14 mouse cellular contexts compared by ENCODE assay signal in the genomic region with DNA sequence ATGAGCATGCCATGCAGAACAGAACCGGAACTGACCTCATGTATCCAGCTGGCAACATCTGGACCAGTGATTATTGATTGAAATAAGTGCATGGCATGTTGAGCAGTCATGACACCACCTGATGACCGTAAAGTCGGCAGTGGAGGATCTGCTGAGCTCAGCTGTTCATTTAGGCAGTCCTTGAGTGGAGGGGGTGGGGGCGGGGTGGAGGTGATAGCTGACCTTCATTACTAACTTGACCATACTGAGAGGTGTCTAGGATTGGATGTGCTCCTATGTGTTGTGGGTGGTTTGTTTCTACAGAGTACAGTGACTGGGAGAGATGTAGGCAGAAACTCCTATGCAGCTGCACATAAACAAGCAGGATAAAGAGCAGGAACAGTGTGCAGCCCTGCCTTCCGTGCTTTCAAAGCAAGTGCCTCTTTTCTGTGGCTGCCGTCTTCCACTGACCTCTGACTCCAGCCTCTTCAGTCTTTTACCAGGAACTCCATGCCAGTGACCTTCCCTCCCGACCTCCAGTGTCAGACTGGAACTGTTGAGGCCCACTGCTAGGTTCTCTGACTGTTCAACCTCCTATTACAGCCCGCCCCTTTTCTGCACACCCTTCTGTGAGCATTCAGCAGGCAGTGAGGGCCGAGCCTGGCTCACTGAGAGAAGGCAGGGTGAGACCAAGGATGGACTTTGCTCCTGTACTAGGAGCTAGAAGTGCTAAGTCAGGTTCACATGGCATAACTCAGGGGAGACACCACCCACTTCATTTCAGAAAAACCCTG. TPM values are rescaled to one million over a fixed set of nuclear protein-coding genes. Genes with fewer than 3 reads are reported as not detected.
DNase-seq lines count a peak whose midpoint lies in the region; ATAC-seq and TF ChIP-seq lines count a peak whose summit lies in the region.
"Had no signal": no experiment of that assay in that cellular context is flagged by ENCODE, and none has a peak within 500 bp of the region (broad histone marks: within the 10 kb centered on the region; RNA-seq: fewer than 3 reads in every experiment).

No protein-coding gene starts in this region.

- H3K36me3 ChIP-seq in liver, embryonic 16.5 days (ENCODE audit: control insufficient read depth, insufficient read depth), result no peaks in the 10 kb centered on the region
- no peaks in the 10 kb centered on the region for H3K36me3 ChIP-seq in liver, postnatal 0 days (replicated peaks; ENCODE audit: insufficient read depth, low read length)
- H3K36me3 ChIP-seq in stomach, embryonic 15.5 days, result no peaks in the 10 kb centered on the region
- H3K36me3 ChIP-seq: embryonic facial prominence, embryonic 13.5 days; G1E; hindbrain, embryonic 15.5 days; lung, embryonic 15.5 days had no signal

- no peak for DNase-seq in liver, postnatal 0 days
- peak; percentile 86 for DNase-seq in embryo, embryonic 10 days (ENCODE audit: low spot score)
- peak; percentile 59 to 65 for DNase-seq in kidney, adult 8-10 months
- DNase-seq in c-Kit-positive CD71-positive TER-119-positive erythroid progenitor cells, embryonic 14.5 days (ENCODE audit: low spot score), result no peak
- DNase-seq in left cerebral cortex, adult 18-20 months (ENCODE audit: low spot score in 2 of 2), result no peak
- DNase-seq: adrenal gland, adult 8-10 months; layer of hippocampus, postnatal 36 days had no signal

- peaks cover 15% of the 10 kb centered on the region for H3K27me3 ChIP-seq in liver, embryonic 16.5 days (ENCODE audit: control insufficient read depth, insufficient read depth, low read depth, low read length)
- peaks cover 11% of the 10 kb centered on the region for H3K27me3 ChIP-seq in liver, postnatal 0 days (ENCODE audit: insufficient read depth, low read length)
- H3K27me3 ChIP-seq in stomach, embryonic 15.5 days (replicated peaks), result no peaks in the 10 kb centered on the region

- H3K4me1 ChIP-seq in liver, embryonic 16.5 days (ENCODE audit: control insufficient read depth, low read depth, low read length), result peaks cover 16% of the 10 kb centered on the region
- H3K4me1 ChIP-seq in liver, postnatal 0 days (ENCODE audit: insufficient read depth), result peaks cover 21% of the 10 kb centered on the region
- H3K4me1 ChIP-seq in stomach, embryonic 15.5 days, result peaks cover 20% of the 10 kb centered on the region; the same call in 1 of the 2 replicates

- ATAC-seq in liver, embryonic 16.5 days (ENCODE audit: low read depth), result peak; percentile 28; the same call in 1 of the 2 replicates
- no peak for ATAC-seq in liver, postnatal 0 days
- peak; percentile 67 for ATAC-seq in stomach, embryonic 15.5 days (ENCODE audit: insufficient read depth, low FRiP score, low read depth)
- ATAC-seq: midbrain, embryonic 16.5 days had no signal

- TF ChIP-seq CTCF in liver, postnatal 0 days (IDR thresholded peaks at IDR 0.05; ENCODE audit: low read depth), result no peak

- H3K9me3 ChIP-seq in liver, embryonic 16.5 days (replicated peaks; ENCODE audit: control insufficient read depth, low read length), result no peaks in the 10 kb centered on the region
- no peaks in the 10 kb centered on the region for H3K9me3 ChIP-seq in liver, postnatal 0 days (ENCODE audit: low read length)
- H3K9me3 ChIP-seq in stomach, embryonic 15.5 days, result no peaks in the 10 kb centered on the region
- H3K9me3 ChIP-seq: embryonic facial prominence, embryonic 13.5 days; G1E; hindbrain, embryonic 15.5 days; lung, embryonic 15.5 days had no signal

- no peak overlapping the region for H3K27ac ChIP-seq in liver, embryonic 16.5 days (ENCODE audit: low read length)
- no peak overlapping the region for H3K27ac ChIP-seq in liver, postnatal 0 days (ENCODE audit: low read depth)
- peak overlapping the region; percentile 52; the same call in 1 of the 2 replicates for H3K27ac ChIP-seq in stomach, embryonic 15.5 days
- H3K27ac ChIP-seq: embryonic facial prominence, embryonic 13.5 days; hindbrain, embryonic 15.5 days; lung, embryonic 15.5 days had no signal

- H3K9ac ChIP-seq in liver, embryonic 16.5 days (ENCODE audit: low read depth, low read length), result no peak overlapping the region
- no peak overlapping the region for H3K9ac ChIP-seq in liver, postnatal 0 days (replicated peaks)
- no peak overlapping the region for H3K9ac ChIP-seq in stomach, embryonic 15.5 days
- H3K9ac ChIP-seq: embryonic facial prominence, embryonic 13.5 days; hindbrain, embryonic 15.5 days; lung, embryonic 15.5 days had no signal

- H3K4me3 ChIP-seq in liver, embryonic 16.5 days (ENCODE audit: low read depth, low read length), result no peak overlapping the region
- H3K4me3 ChIP-seq in liver, postnatal 0 days (ENCODE audit: low read depth, low read length), result no peak overlapping the region
- H3K4me3 ChIP-seq in stomach, embryonic 15.5 days (replicated peaks), result no peak overlapping the region
- H3K4me3 ChIP-seq: embryonic facial prominence, embryonic 13.5 days; hindbrain, embryonic 15.5 days; lung, embryonic 15.5 days had no signal

- H3K4me2 ChIP-seq in liver, embryonic 16.5 days (ENCODE audit: low read depth, low read length), result no peak overlapping the region
- no peak overlapping the region for H3K4me2 ChIP-seq in liver, postnatal 0 days (ENCODE audit: low read depth, low read length)
- no peak overlapping the region for H3K4me2 ChIP-seq in stomach, embryonic 15.5 days
- H3K4me2 ChIP-seq: embryonic facial prominence, embryonic 13.5 days; hindbrain, embryonic 15.5 days; lung, embryonic 15.5 days had no signal

- no peak for TF ChIP-seq EP300 in liver, postnatal 0 days (IDR thresholded peaks at IDR 0.05; ENCODE audit: low read depth)

- 42% methylated on average over 9 of the region's 9 CpGs for WGBS in liver, embryonic 16.5 days (ENCODE audit: insufficient replicate concordance)
- WGBS in liver, postnatal 0 days (ENCODE audit: insufficient replicate concordance), result 47% methylated on average over 9 of the region's 9 CpGs
- WGBS in stomach, embryonic 15.5 days, result 28% methylated on average over 9 of the region's 9 CpGs

RNA-seq across cellular contexts. Expression of a gene that starts 6.4 kb away (rescaled TPM):
- 0.58 and 0.68 TPM in 2 replicates for polyA plus RNA-seq in liver, embryonic 16.5 days (2015; fragmentation: Nextera tagmentation; extraction: Ambion mirVana)
- 0.20 and 0.31 TPM in 2 replicates for polyA plus RNA-seq in liver, postnatal 0 days (2015; fragmentation: Nextera tagmentation; extraction: Ambion mirVana)
- 11.4 and 12.6 TPM in 2 replicates for polyA plus RNA-seq in stomach, embryonic 15.5 days (2015; fragmentation: Nextera tagmentation; extraction: Ambion mirVana)
- total RNA-seq in left cerebral cortex, adult 18-20 months (2021), result under 1 TPM; 0.16 to 0.51 TPM
- polyA plus RNA-seq: G1E; hindbrain, embryonic 15.5 days had no signal

RNA-seq across cellular contexts. Expression of a gene that starts 52.9 kb away (rescaled TPM):
- not detected in 2 replicates for polyA plus RNA-seq in liver, embryonic 16.5 days (2015; fragmentation: Nextera tagmentation; extraction: Ambion mirVana)
- polyA plus RNA-seq in liver, postnatal 0 days (2015; fragmentation: Nextera tagmentation; extraction: Ambion mirVana), result not detected in 2 replicates
- not detected in 2 replicates for polyA plus RNA-seq in stomach, embryonic 15.5 days (2015; fragmentation: Nextera tagmentation; extraction: Ambion mirVana)
- total RNA-seq in left cerebral cortex, adult 18-20 months (2021), result not detected
- total RNA-seq: adrenal gland, adult 8-10 months; G1E; layer of hippocampus, postnatal 36 days had no signal
- polyA plus RNA-seq: G1E; hindbrain, embryonic 15.5 days; lung, embryonic 15.5 days; midbrain, embryonic 16.5 days had no signal

Comparison
In these comparisons a context has a peak if more than half of its experiments do, and no peak if none do; other contexts are left out.
1. DNase-seq: peak in embryo, embryonic 10 days (single experiment) and kidney, adult 8-10 months (2 of 2); none in liver, postnatal 0 days (single experiment), c-Kit-positive CD71-positive TER-119-positive erythroid progenitor cells, embryonic 14.5 days (single experiment) and left cerebral cortex, adult 18-20 months (0 of 2).